Mouse (Mus musculus) stomach, embryonic 14.5 days (tissue): ENCODE data around the gene 2310034G01Rik. TPM values are rescaled to one million over a fixed set of nuclear protein-coding genes. Genes with fewer than 3 reads are reported as not detected.
A peak's percentile ranks its signal among the peaks of the same experiment; 100 is the strongest.

ENCODE experiments used
- ATAC-seq: fragments of 200-750 bp; cut with Nextera tagmentation; 2 replicates; pipeline ENCODE4 v1.8.0; 2017; ENCODE audit warnings: low read depth, moderate TSS enrichment; ENCODE audit not compliant: insufficient number of reproducible peaks, insufficient read depth, low FRiP score
- H3K27ac ChIP-seq: fragments of 300-500 bp; sonication (generic); 2 replicates; pipeline ENCODE4 v1.5.1; 2014; ENCODE audit warnings: mild to moderate bottlenecking, low read length, moderate library complexity, mixed read lengths
- H3K27me3 ChIP-seq: fragments of 300-500 bp; sonication (generic); 2 replicates; pipeline ENCODE4 v1.6.1; 2014; ENCODE audit warnings: low read length, control low read depth, mixed read lengths; ENCODE audit not compliant: control insufficient read depth, insufficient read depth
- H3K36me3 ChIP-seq: fragments of 300-500 bp; sonication (generic); 2 replicates; pipeline ENCODE4 v1.6.1; 2014; ENCODE audit warnings: mild to moderate bottlenecking, control low read depth, low read length, moderate library complexity, mixed read lengths; ENCODE audit not compliant: control insufficient read depth, insufficient read depth
- H3K4me1 ChIP-seq: fragments of 300-500 bp; sonication (generic); 2 replicates; pipeline ENCODE4 v1.6.1; 2014; ENCODE audit warnings: low read length, control low read depth, mixed read lengths; ENCODE audit not compliant: control insufficient read depth, insufficient read depth
- H3K4me2 ChIP-seq: fragments of 300-500 bp; sonication (generic); replicated peaks from 2 replicates; pipeline ENCODE4 v1.6.1; 2014; ENCODE audit warnings: low read depth, low read length, control low read depth
- H3K4me3 ChIP-seq: fragments of 300-500 bp; sonication (generic); 2 replicates; pipeline ENCODE4 v1.5.1; 2014; ENCODE audit warnings: low read depth, low read length, control low read depth
- H3K9ac ChIP-seq: fragments of 300-500 bp; sonication (generic); replicated peaks from 2 replicates; pipeline ENCODE4 v1.6.1; 2014; ENCODE audit warnings: low read depth, mild to moderate bottlenecking, control low read depth, low read length, moderate library complexity, mixed read lengths
- H3K9me3 ChIP-seq: fragments of 300-500 bp; sonication (generic); 2 replicates; pipeline ENCODE4 v1.6.1; 2016; ENCODE audit warnings: low read depth, low read length, control low read depth; ENCODE audit not compliant: control insufficient read depth
- WGBS: fragments of 180-500 bp; shearing (Covaris S2); extraction: QIAGEN DNeasy Blood & Tissue Kit; methylation state at CpG from one replicate; pipeline ENCODE4 v1.1.7; 2014; 5-methylcytosine and 5-hydroxymethylcytosine counted together
- polyA plus RNA-seq: library from polyadenylated mRNA; unstranded; fragments of >200 nt; fragmentation: Nextera tagmentation; extraction: Ambion mirVana; gene quantifications from 2 replicates; pipeline ENCODE4 v1.2.1, GENCODE M21; 2014

Gene 2310034G01Rik
- polyA plus RNA-seq, 1 experiment from 2014 or later: 2.1 TPM

DNA sequence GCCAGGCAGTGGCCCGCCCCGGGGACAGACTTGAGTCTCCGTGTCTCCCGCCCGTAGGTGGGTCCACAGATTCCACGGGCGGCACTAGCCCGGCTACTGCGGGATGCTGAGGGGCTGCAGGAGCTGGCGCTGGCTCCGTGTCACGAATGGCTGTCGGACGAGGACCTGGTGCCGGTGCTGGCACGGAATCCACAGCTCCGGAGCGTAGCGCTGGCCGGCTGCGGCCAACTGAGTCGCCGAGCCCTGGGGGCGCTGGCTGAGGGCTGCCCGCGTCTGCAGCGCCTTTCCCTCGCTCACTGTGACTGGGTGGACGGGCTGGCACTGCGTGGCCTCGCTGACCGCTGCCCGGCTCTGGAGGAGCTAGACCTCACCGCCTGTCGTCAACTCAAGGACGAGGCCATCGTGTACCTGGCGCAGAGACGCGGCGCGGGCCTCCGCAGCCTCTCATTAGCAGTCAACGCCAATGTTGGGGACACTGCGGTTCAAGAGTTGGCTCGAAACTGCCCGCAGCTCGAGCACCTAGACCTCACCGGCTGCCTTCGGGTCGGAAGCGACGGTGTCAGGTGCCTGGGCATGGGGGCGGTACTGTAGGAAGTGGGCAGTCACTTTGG, 21.0 kb downstream of the 2310034G01Rik start:
- peak; percentile 4; the same call in 1 of the 2 replicates for ATAC-seq
- WGBS: under 1% methylated on average over 54 of the region's 54 CpGs

GRCm38 (mm10) chr19:46328081-46329030, 21.7 kb downstream of the 2310034G01Rik start, which contains the start of gene Fbxl15:
TSS of gene Fbxl15 (plus strand) at chr19:46328184.
- H3K4me1 ChIP-seq: peaks cover 19% of the 10 kb centered on the region
- ATAC-seq: peak; percentile 88
- H3K4me3 ChIP-seq: peak within 1 kb of the TSS; percentile 69
- H3K4me2 ChIP-seq: peak within 1 kb of the TSS; percentile 100
- H3K27ac ChIP-seq: peak within 1 kb of the TSS; percentile 55
- H3K27me3 ChIP-seq: peaks cover 23% of the 10 kb centered on the region
- H3K9ac ChIP-seq: peak within 1 kb of the TSS; percentile 53
- H3K9me3 ChIP-seq: no peaks in the 10 kb centered on the region
- H3K36me3 ChIP-seq: peaks cover 11% of the 10 kb centered on the region
- under 1% methylated on average over 81 of the region's 81 CpGs for WGBS

More for the DNA sequence above, 21.0 kb downstream of the 2310034G01Rik start:
- peak overlapping the region; percentile 69 for H3K4me3 ChIP-seq
- peak overlapping the region; percentile 55 for H3K27ac ChIP-seq
- peaks cover 17% of the 10 kb centered on the region for H3K27me3 ChIP-seq
- peaks cover 11% of the 10 kb centered on the region for H3K36me3 ChIP-seq
- H3K4me2 ChIP-seq: peak overlapping the region; percentile 100
- H3K9ac ChIP-seq: peak overlapping the region; percentile 53
- no peaks in the 10 kb centered on the region for H3K9me3 ChIP-seq
- peaks cover 19% of the 10 kb centered on the region for H3K4me1 ChIP-seq

DNA sequence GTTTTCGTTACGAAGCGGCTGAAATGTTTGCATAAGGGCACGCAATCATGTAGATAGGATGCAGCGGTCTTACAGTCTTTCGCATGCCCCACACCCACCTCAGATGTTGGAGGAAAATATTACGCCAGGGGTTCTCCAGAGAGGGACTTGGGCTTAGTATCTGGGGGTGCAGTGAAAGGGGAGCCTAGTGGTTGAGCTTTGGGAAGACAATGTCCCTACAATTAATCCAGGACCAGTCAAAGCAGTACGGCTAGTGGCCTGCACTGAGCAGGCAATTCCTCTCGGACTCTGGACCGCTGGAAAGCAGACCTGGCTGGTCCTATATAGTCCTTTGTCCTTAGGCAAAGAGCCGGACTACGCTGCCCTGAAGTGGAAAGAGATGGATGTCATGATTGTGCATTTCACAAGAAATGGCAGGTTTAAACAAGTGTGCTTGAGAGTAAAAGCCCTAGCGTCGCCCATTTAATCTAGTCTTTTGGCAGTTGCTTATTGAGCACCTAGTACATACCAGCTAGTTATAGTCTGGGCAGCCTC, 22.5 kb downstream of the 2310034G01Rik start:
- Histone ChIP-seq H3K9ac (no peak overlapping the region), H3K36me3 (peaks cover 11% of the 10 kb centered on the region), H3K9me3 (no peaks in the 10 kb centered on the region), H3K4me2 (peak overlapping the region; percentile 100), H3K4me1 (peaks cover 19% of the 10 kb centered on the region), H3K4me3 (peak overlapping the region; percentile 69), H3K27ac (peak overlapping the region; percentile 55; the same call in 1 of the 2 replicates), H3K27me3 (peaks cover 23% of the 10 kb centered on the region)
- ATAC-seq: no peak
- WGBS: 26% methylated on average over 14 of the region's 14 CpGs

DNA sequence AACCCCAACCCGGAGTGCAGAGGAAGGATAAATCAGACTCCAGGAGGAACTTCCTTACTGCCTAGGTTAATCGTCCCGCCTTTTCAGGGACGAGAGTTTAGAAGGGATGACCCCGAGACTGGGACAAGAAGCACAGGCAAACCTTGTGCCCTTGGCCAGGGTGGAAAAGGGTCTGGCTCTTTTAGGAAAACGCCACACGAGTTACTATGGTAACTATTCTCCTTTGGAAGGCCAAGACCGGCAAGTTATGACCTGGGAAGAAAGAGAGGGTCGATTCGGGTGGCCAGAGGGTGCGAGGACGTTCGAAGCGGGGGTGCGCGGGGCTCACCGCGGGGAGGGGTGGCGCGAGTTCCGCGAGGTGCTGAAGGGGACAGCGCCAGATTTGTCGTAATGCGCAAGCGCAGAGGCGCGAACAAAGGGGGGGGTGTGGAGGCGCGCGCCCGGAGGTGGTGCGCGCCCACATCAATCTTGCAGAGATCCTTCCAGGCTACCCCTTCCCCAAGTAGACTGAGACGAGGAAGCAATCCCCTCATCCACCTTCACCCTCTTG, 23.3 kb downstream of the 2310034G01Rik start, which contains the start of gene Psd:
Psd (minus strand) TSS at position 401 of the 550 bp plus-strand sequence.
- WGBS: under 1% methylated on average over 35 of the region's 35 CpGs
- H3K27me3 ChIP-seq: peaks cover 23% of the 10 kb centered on the region
- no peak within 1 kb of the TSS for H3K9ac ChIP-seq
- peaks cover 11% of the 10 kb centered on the region for H3K36me3 ChIP-seq
- peaks cover 24% of the 10 kb centered on the region for H3K4me1 ChIP-seq
- H3K27ac ChIP-seq: peak within 1 kb of the TSS; percentile 55; the same call in 1 of the 2 replicates
- H3K4me3 ChIP-seq: peak within 1 kb of the TSS; percentile 69
- H3K4me2 ChIP-seq: peak within 1 kb of the TSS; percentile 100
- ATAC-seq: no peak
- H3K9me3 ChIP-seq: no peaks in the 10 kb centered on the region

- Histone ChIP-seq H3K36me3 (peaks cover 6% of the 10 kb centered on the region), H3K27ac (no peak overlapping the region), H3K4me3 (peak overlapping the region; percentile 17; the same call in 1 of the 2 replicates), H3K4me2 (peak overlapping the region; percentile 100), H3K27me3 (peaks cover 23% of the 10 kb centered on the region), H3K4me1 (peaks cover 27% of the 10 kb centered on the region), H3K9me3 (no peaks in the 10 kb centered on the region), H3K9ac (no peak overlapping the region)
- whole genome bisulfite sequencing: 6% methylated on average over 28 of the region's 29 CpGs
- no peak for ATAC-seq
Measured at GRCm38 (mm10) chr19:46326019-46326755, 23.9 kb downstream of the 2310034G01Rik start.

GRCm38 (mm10) chr19:46324918-46325317, 25.2 kb downstream of the 2310034G01Rik start:
- no peak overlapping the region for H3K27ac ChIP-seq
- WGBS: 52% methylated on average over 5 of the region's 5 CpGs
- peaks cover 23% of the 10 kb centered on the region for H3K27me3 ChIP-seq
- H3K4me3 ChIP-seq: no peak overlapping the region
- ATAC-seq: no peak
- no peaks in the 10 kb centered on the region for H3K36me3 ChIP-seq
- no peak overlapping the region for H3K9ac ChIP-seq
- H3K4me1 ChIP-seq: peaks cover 24% of the 10 kb centered on the region
- H3K9me3 ChIP-seq: no peaks in the 10 kb centered on the region
- H3K4me2 ChIP-seq: no peak overlapping the region

DNA sequence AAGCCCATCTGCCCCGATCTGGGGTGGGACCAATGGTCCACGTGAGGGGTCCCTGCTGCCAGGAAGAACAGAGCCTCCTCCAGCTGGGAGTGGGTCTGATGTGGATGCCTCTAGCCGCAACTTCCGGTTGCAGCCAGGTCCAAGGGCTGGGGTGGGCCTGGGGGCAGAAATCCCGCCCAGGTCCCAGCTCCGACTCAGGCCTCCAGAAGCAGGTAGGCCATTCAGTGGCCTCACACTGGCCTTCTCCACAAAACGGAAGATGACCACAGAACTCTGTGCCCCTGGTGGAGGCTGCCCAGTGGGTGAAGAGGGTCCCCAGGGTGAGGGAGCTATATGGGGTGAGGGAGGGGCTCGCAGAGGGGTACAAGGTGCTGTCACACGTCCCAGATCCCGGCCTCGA, 25.7 kb downstream of the 2310034G01Rik start:
- Histone ChIP-seq H3K9me3 (no peaks in the 10 kb centered on the region), H3K36me3 (no peaks in the 10 kb centered on the region), H3K4me1 (peaks cover 23% of the 10 kb centered on the region), H3K27ac (no peak overlapping the region), H3K4me2 (no peak overlapping the region), H3K27me3 (peaks cover 23% of the 10 kb centered on the region), H3K4me3 (no peak overlapping the region), H3K9ac (no peak overlapping the region)
- 59% methylated on average over 11 of the region's 11 CpGs for WGBS
- ATAC-seq: no peak
